Mouse (Mus musculus): ENCODE measurements around the gene Cyp2c68. TPM values are rescaled to one million over a fixed set of nuclear protein-coding genes. Genes with fewer than 3 reads are reported as not detected.
"Not testable (repeated sequence)": the region's sequence is repeated elsewhere in the genome, so short reads cannot be mapped to it uniquely, and the experiment has no call there.

Cyp2c68 gene
- not detected for polyA plus RNA-seq (2017; shearing (Covaris generic))

DNA sequence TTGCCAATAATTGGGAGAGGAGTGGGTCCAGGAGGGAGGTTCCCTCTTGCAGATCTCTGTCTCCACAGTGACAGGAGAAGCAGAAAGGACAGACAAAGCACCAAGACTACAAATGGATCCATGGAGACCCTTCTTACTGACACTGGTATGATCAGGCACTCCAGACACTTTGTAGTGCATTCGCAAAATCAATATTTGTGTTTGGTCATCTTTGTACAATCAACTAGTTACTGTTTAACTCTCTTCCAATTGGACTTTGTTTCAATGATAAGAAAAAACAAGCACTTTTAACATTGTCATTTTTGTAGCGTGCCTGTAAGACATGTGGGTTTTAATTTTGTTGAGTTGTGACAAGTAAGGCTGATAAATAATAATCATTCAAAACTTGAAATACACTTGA is at the start of gene Cyp2c68:
Gene Cyp2c68, minus strand, starts transcription at position 135 of the 400 bp plus-strand sequence.
- no peak for ATAC-seq

- ATAC-seq, result not testable (repeated sequence)
These were observed 44.6 kb upstream of the Cyp2c68 start for GRCm38 (mm10) chr19:39785458-39785857.

DNA sequence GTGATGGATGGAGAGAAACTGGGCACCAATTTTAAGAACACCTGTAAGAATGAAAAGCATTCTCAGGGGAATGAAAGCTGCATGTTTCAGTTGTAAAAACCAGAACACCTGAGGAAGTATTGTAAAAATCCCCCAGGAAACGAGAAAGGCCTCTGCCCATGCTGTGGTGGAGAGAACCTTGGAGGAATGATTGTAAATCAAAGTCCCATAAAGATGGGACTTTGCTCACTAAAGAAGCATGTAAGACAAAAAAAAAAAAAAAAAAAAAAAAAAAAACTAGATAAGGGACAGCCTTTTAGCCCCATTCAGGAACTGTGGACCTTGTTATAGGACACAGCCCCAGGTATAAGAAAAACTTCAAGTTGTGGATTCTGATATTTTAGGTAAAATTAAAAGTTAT is 4.5 kb upstream of the Cyp2c68 start:
- no peak for ATAC-seq

DNA sequence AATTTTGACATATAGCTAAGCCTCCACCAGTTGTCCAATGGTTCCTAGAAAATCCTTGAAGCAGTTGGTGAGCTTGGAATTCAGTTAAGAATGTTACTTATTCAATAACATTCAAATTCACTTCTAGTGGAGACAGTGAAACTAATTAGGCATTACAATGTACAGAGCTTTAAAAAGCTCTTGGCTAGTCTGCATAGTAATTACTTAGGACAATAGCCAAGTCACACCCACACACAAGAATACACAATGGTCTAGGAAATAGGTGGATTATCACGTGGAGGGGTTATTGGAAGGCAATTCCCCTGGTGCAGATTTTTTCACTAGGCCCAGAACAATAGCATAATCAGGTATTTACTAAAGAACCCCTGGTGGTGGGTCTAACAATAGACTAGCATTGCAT is 3.5 kb upstream of the Cyp2c68 start:
- not testable (repeated sequence) for ATAC-seq

GRCm38 (mm10) chr19:39711116-39711515 is 29.7 kb downstream of the Cyp2c68 start:
- not testable (repeated sequence) for ATAC-seq

DNA sequence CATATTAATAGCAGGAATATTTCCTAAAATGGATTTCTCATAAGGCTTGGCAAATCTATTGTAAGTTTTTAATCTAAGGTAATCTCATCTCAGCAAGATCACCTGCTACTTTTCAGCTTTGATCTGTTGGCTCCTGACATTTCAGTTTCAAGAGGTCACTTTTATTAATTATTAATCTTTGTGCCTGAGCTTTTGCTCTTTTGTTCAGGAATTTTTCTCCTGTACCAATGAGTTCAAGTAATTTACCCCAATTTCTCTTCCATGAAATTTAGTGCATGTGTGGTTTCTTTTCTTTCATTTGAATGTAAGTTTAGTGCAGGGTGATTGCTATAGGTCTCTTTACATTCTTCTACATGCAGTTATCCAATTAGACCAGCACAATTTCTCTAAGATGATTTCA is 75.2 kb downstream of the Cyp2c68 start:
- ATAC-seq, result not testable (repeated sequence)

GRCm38 (mm10) chr19:39652381-39652780 is 88.5 kb downstream of the Cyp2c68 start:
- ATAC-seq, result no peak

- ATAC-seq, result no peak
These were observed 91.9 kb downstream of the Cyp2c68 start, which contains the start of gene Cyp2c67 for GRCm38 (mm10) chr19:39648938-39649337. TSS of gene Cyp2c67 (minus strand) at chr19:39649051.

- ATAC-seq, result no peak
These were observed 93.3 kb downstream of the Cyp2c68 start for GRCm38 (mm10) chr19:39647519-39647918.

- not testable (repeated sequence) for ATAC-seq
These were observed 96.3 kb downstream of the Cyp2c68 start for GRCm38 (mm10) chr19:39644551-39644950.

Other genes with a start within 250 kb of the Cyp2c68 start
- not detected for gene Cyp2c39, start 230.2 kb downstream of the Cyp2c68 start, polyA plus RNA-seq (2017; shearing (Covaris generic))
- not detected for gene Cyp2c67, start 92.0 kb downstream of the Cyp2c68 start, polyA plus RNA-seq (2017; shearing (Covaris generic))
- not detected for gene Cyp2c40, start 71.8 kb upstream of the Cyp2c68 start, polyA plus RNA-seq (2017; shearing (Covaris generic))
- not detected for gene Cyp2c69, start 145.7 kb upstream of the Cyp2c68 start, polyA plus RNA-seq (2017; shearing (Covaris generic))